Mouse (Mus musculus): Measurements from ENCODE around the gene A930017K11Rik. TPM values are rescaled to one million over a fixed set of nuclear protein-coding genes. Genes with fewer than 3 reads are reported as not detected.

Gene A930017K11Rik
- total RNA-seq (2012; rRNA removed) (not detected in 2 replicates), total RNA-seq (2014; rRNA removed) (not detected in 2 replicates), polyA plus RNA-seq (2012; ENCODE audit: insufficient read length, low read depth) (not detected in 2 replicates)

GRCm38 (mm10) chr17:25951803-25952623 is at the start of gene A930017K11Rik:
A930017K11Rik (minus strand) TSS chr17:25952565.
- no peak within 1 kb of the TSS for H3K4me3 ChIP-seq (replicated peaks in 1 of 3; ENCODE audit: low read depth in 2 of 3, low read length in 2 of 3, poor library complexity in 1 of 3)
- peaks cover 2 to 3% of the 10 kb centered on the region in 2 experiments; a peak in 1 of 4 replicates for H3K4me1 ChIP-seq (ENCODE audit: control insufficient read depth in 1 of 2, insufficient read depth in 2 of 2)
- in situ Hi-C loops (cut with MboI; ENCODE audit: low pct_ligation_motif_present, low pct_unique_long_range_greater_than_20kb, low sequenced_read_pairs): no loop called here
- dilution Hi-C loops (cut with MboI; ENCODE audit: extremely low pct_ligation_motif_present, extremely low pct_unique_long_range_greater_than_20kb, low sequenced_read_pairs): no loop called here
- TF ChIP-seq NELFE (IDR thresholded peaks at IDR 0.05; ENCODE audit: low read depth, low read length) (no peak), BHLHE40 (IDR thresholded peaks at IDR 0.05; ENCODE audit: low read depth, low read length) (no peak), ELF1 (IDR thresholded peaks at IDR 0.05; ENCODE audit: low read depth, low read length) (no peak), ZKSCAN1 (IDR thresholded peaks at IDR 0.05; ENCODE audit: borderline replicate concordance, low read depth, low read length) (no peak), MEF2A (IDR thresholded peaks at IDR 0.05; ENCODE audit: borderline replicate concordance, low read depth, low read length) (no peak), KAT2A (IDR thresholded peaks at IDR 0.05; ENCODE audit: insufficient replicate concordance, low read length) (no peak), SIN3A (IDR thresholded peaks at IDR 0.05; ENCODE audit: low read length) (no peak), ZC3H11A (IDR thresholded peaks at IDR 0.05; ENCODE audit: low read depth, low read length) (no peak), EP300 (IDR thresholded peaks at IDR 0.05; ENCODE audit: low read length) (no peak), MAZ (IDR thresholded peaks at IDR 0.05; ENCODE audit: low read depth, low read length) (no peak), RCOR1 (conservative IDR thresholded peaks at IDR 0.05; ENCODE audit: low read depth, low read length) (no peak)
- no peak for DNase-seq (ENCODE audit: extremely low read depth)
- H3K9me3 ChIP-seq (replicated peaks; ENCODE audit: low read length): no peaks in the 10 kb centered on the region
- H3K4me2 ChIP-seq (ENCODE audit: insufficient read depth, low read depth, poor library complexity, severe bottlenecking): no peak within 1 kb of the TSS
- peaks cover 55% of the 10 kb centered on the region for H3K27me3 ChIP-seq (replicated peaks)
- no peaks in the 10 kb centered on the region for H3K79me2 ChIP-seq (replicated peaks; ENCODE audit: control insufficient read depth, extremely low read depth, insufficient read depth, poor library complexity, severe bottlenecking)
- peaks cover 0 to 5% of the 10 kb centered on the region in 2 experiments for H3K36me3 ChIP-seq (replicated peaks in 1 of 2; ENCODE audit: control insufficient read depth in 1 of 2, insufficient read depth in 1 of 2, low read length in 1 of 2)
- no peak within 1 kb of the TSS for H3K27ac ChIP-seq (ENCODE audit: insufficient read depth, low read depth)
- no peak within 1 kb of the TSS for H3K9ac ChIP-seq (ENCODE audit: insufficient read depth, low read depth)

- H3K79me2 ChIP-seq (replicated peaks; ENCODE audit: control insufficient read depth, extremely low read depth, insufficient read depth, poor library complexity, severe bottlenecking): no peaks in the 10 kb centered on the region
- H3K4me3 ChIP-seq (replicated peaks in 1 of 3; ENCODE audit: low read depth in 2 of 3, low read length in 2 of 3, poor library complexity in 1 of 3): no peak overlapping the region
- peaks cover 4 to 13% of the 10 kb centered on the region in 2 experiments for H3K4me1 ChIP-seq (ENCODE audit: control insufficient read depth in 1 of 2, insufficient read depth in 2 of 2)
- DNase-seq (ENCODE audit: extremely low read depth): no peak
- no peaks in the 10 kb centered on the region for H3K9me3 ChIP-seq (replicated peaks; ENCODE audit: low read length)
- no peak for TF ChIP-seq EP300 (IDR thresholded peaks at IDR 0.05; ENCODE audit: low read length)
- 0 out of 2 replicates have a peak, but pooled peaks have one; percentile 29 for TF ChIP-seq BHLHE40 (IDR thresholded peaks at IDR 0.05; ENCODE audit: low read depth, low read length)
- in situ Hi-C loops (cut with MboI; ENCODE audit: low pct_ligation_motif_present, low pct_unique_long_range_greater_than_20kb, low sequenced_read_pairs): no loop called here
- H3K4me2 ChIP-seq (ENCODE audit: insufficient read depth, low read depth, poor library complexity, severe bottlenecking): no peak overlapping the region
- no peak overlapping the region for H3K9ac ChIP-seq (ENCODE audit: insufficient read depth, low read depth)
- H3K27me3 ChIP-seq (replicated peaks): no peaks in the 10 kb centered on the region
- dilution Hi-C loops (cut with MboI; ENCODE audit: extremely low pct_ligation_motif_present, extremely low pct_unique_long_range_greater_than_20kb, low sequenced_read_pairs): no loop called here
- no peak overlapping the region for H3K27ac ChIP-seq (ENCODE audit: insufficient read depth, low read depth)
- peaks cover 4 to 43% of the 10 kb centered on the region in 2 experiments for H3K36me3 ChIP-seq (replicated peaks in 1 of 2; ENCODE audit: control insufficient read depth in 1 of 2, insufficient read depth in 1 of 2, low read length in 1 of 2)
These were observed 46.1 kb upstream of the A930017K11Rik start for GRCm38 (mm10) chr17:25998425-25998824.

Measured in CH12.LX (cell line).